Mouse (Mus musculus) forebrain, embryonic 14.5 days (tissue): Measurements from ENCODE around the gene Olfr572. TPM values are rescaled to one million over a fixed set of nuclear protein-coding genes. Genes with fewer than 3 reads are reported as not detected.

Experiments
- polyA plus RNA-seq: library from polyadenylated mRNA; unstranded; fragments of >200 nt; fragmentation: Nextera tagmentation; extraction: Ambion mirVana; gene quantifications from 2 replicates; pipeline ENCODE4 v1.2.1, GENCODE M21; 2014

The Olfr572 gene
- polyA plus RNA-seq, 1 experiment from 2014 or later = not detected

Other genes starting within 250 kb of the Olfr572 start
- gene Trim68, start 237.1 kb upstream of the Olfr572 start, polyA plus RNA-seq = 4.4 and 5.8 TPM in 2 replicates
- not detected in 2 replicates for gene Olfr557, start 228.5 kb upstream of the Olfr572 start, polyA plus RNA-seq
- not detected in 2 replicates for gene Olfr558, start 222.2 kb upstream of the Olfr572 start, polyA plus RNA-seq
- not detected in 2 replicates for gene Olfr33, start 205.3 kb upstream of the Olfr572 start, polyA plus RNA-seq
- gene Olfr559, start 196.9 kb upstream of the Olfr572 start, polyA plus RNA-seq = not detected in 2 replicates
- not detected in 2 replicates for gene Olfr560, start 165.0 kb upstream of the Olfr572 start, polyA plus RNA-seq
- 0.06 TPM in 1 of 2 replicates, not detected in the other for gene Olfr78, start 164.9 kb upstream of the Olfr572 start, polyA plus RNA-seq
- gene Olfr561, start 153.2 kb upstream of the Olfr572 start, polyA plus RNA-seq = not detected in 2 replicates
- not detected in 2 replicates for gene Olfr564, start 120.9 kb upstream of the Olfr572 start, polyA plus RNA-seq
- not detected in 2 replicates for gene Olfr566, start 65.6 kb upstream of the Olfr572 start, polyA plus RNA-seq
- gene Olfr568, start 47.3 kb upstream of the Olfr572 start, polyA plus RNA-seq = not detected in 2 replicates
- not detected in 2 replicates for gene Olfr569, start 33.5 kb upstream of the Olfr572 start, polyA plus RNA-seq
- gene Olfr570, start 29.8 kb upstream of the Olfr572 start, polyA plus RNA-seq = 0.15 TPM in 1 of 2 replicates, not detected in the other
- not detected in 2 replicates for gene Olfr571, start 6.9 kb upstream of the Olfr572 start, polyA plus RNA-seq
- not detected in 2 replicates for gene Olfr573-ps1, start 18.2 kb downstream of the Olfr572 start, polyA plus RNA-seq
- not detected in 2 replicates for gene Olfr574, start 24.1 kb downstream of the Olfr572 start, polyA plus RNA-seq
- not detected in 2 replicates for gene Olfr575, start 34.4 kb downstream of the Olfr572 start, polyA plus RNA-seq
- not detected in 2 replicates for gene Olfr576, start 38.3 kb downstream of the Olfr572 start, polyA plus RNA-seq
- gene Olfr577, start 51.5 kb downstream of the Olfr572 start, polyA plus RNA-seq = not detected in 2 replicates
- gene Olfr578, start 64.9 kb downstream of the Olfr572 start, polyA plus RNA-seq = not detected in 2 replicates
- gene Olfr582, start 113.6 kb downstream of the Olfr572 start, polyA plus RNA-seq = not detected in 2 replicates
- not detected in 2 replicates for gene Olfr583, start 126.9 kb downstream of the Olfr572 start, polyA plus RNA-seq
- gene Olfr584, start 157.5 kb downstream of the Olfr572 start, polyA plus RNA-seq = not detected in 2 replicates
- gene Olfr585, start 173.3 kb downstream of the Olfr572 start, polyA plus RNA-seq = not detected in 2 replicates
- not detected in 2 replicates for gene Olfr586, start 201.2 kb downstream of the Olfr572 start, polyA plus RNA-seq
- not detected in 2 replicates for gene Olfr588-ps1, start 216.5 kb downstream of the Olfr572 start, polyA plus RNA-seq
- gene Olfr589, start 231.9 kb downstream of the Olfr572 start, polyA plus RNA-seq = not detected in 2 replicates